Mouse (Mus musculus) heart, embryonic 15.5 days (tissue): ENCODE data around the gene Ptprd. TPM values are rescaled to one million over a fixed set of nuclear protein-coding genes. Genes with fewer than 3 reads are reported as not detected.

Source experiments
- ATAC-seq: fragments of 200-750 bp; cut with Nextera tagmentation; replicated peaks from 2 replicates; pipeline ENCODE4 v1.8.0; 2017; ENCODE audit warnings: low read depth, moderate TSS enrichment; ENCODE audit not compliant: insufficient number of reproducible peaks, insufficient read depth, low FRiP score
- H3K27ac ChIP-seq: fragments of 300-500 bp; sonication (generic); 2 replicates; pipeline ENCODE4 v1.5.1; 2015; ENCODE audit warnings: mild to moderate bottlenecking, inconsistent platforms
- H3K27me3 ChIP-seq: fragments of 300-500 bp; sonication (generic); 2 replicates; pipeline ENCODE4 v1.6.1; 2015; ENCODE audit warnings: inconsistent platforms
- H3K36me3 ChIP-seq: fragments of 300-500 bp; sonication (generic); 2 replicates; pipeline ENCODE4 v1.6.1; 2015; ENCODE audit warnings: mild to moderate bottlenecking, inconsistent platforms
- H3K4me1 ChIP-seq: fragments of 300-500 bp; sonication (generic); replicated peaks from 2 replicates; pipeline ENCODE4 v1.6.1; 2015; ENCODE audit warnings: inconsistent platforms
- H3K4me2 ChIP-seq: fragments of 300-500 bp; sonication (generic); 2 replicates; pipeline ENCODE4 v1.6.1; 2015; ENCODE audit warnings: inconsistent platforms, mild to moderate bottlenecking, moderate library complexity
- H3K4me3 ChIP-seq: fragments of 300-500 bp; sonication (generic); 2 replicates; pipeline ENCODE4 v1.5.1; 2015; ENCODE audit warnings: mild to moderate bottlenecking, inconsistent platforms
- H3K9ac ChIP-seq: fragments of 300-500 bp; sonication (generic); 2 replicates; pipeline ENCODE4 v1.6.1; 2015; ENCODE audit warnings: mild to moderate bottlenecking, inconsistent platforms
- H3K9me3 ChIP-seq: fragments of 300-500 bp; sonication (generic); replicated peaks from 2 replicates; pipeline ENCODE4 v1.6.1; 2016; ENCODE audit warnings: inconsistent platforms
- WGBS: fragments of 180-500 bp; shearing (Covaris S2); methylation state at CpG from one replicate; pipeline ENCODE4 v1.1.7; 2015; ENCODE audit warnings: mixed read lengths; 5-methylcytosine and 5-hydroxymethylcytosine counted together
- polyA plus RNA-seq: library from polyadenylated mRNA; unstranded; fragments of >200 nt; fragmentation: Nextera tagmentation; extraction: Ambion mirVana; gene quantifications from 2 replicates; pipeline ENCODE4 v1.2.1, GENCODE M21; 2015

The Ptprd gene
- polyA plus RNA-seq, 1 experiment from 2014 or later = 9.4 TPM

- Histone ChIP-seq H3K36me3 (no peaks in the 10 kb centered on the region), H3K9me3 (no peaks in the 10 kb centered on the region), H3K4me1 (peaks cover 12% of the 10 kb centered on the region), H3K4me2 (peak overlapping the region; percentile 62), H3K4me3 (peak overlapping the region; percentile 39), H3K9ac (peak overlapping the region; percentile 40; the same call in 1 of the 2 replicates), H3K27ac (peak overlapping the region; percentile 60), H3K27me3 (no peaks in the 10 kb centered on the region)
- 13% methylated on average over 11 of the region's 11 CpGs for WGBS
- ATAC-seq = peak; percentile 39; the same call in 1 of the 2 replicates
Measured at GRCm38 (mm10) chr4:76327346-76327745, 1884.4 kb downstream of the Ptprd start.

- no peaks in the 10 kb centered on the region for H3K36me3 ChIP-seq
Measured at GRCm38 (mm10) chr4:76325646-76326045, 1886.1 kb downstream of the Ptprd start.

GRCm38 (mm10) chr4:76324928-76325327 is 1886.8 kb downstream of the Ptprd start:
- Histone ChIP-seq H3K27ac (no peak overlapping the region), H3K36me3 (no peaks in the 10 kb centered on the region), H3K4me3 (no peak overlapping the region), H3K27me3 (no peaks in the 10 kb centered on the region), H3K4me1 (peaks cover 15% of the 10 kb centered on the region), H3K9me3 (no peaks in the 10 kb centered on the region), H3K9ac (no peak overlapping the region), H3K4me2 (no peak overlapping the region)
- WGBS = 52% methylated on average over 10 of the region's 10 CpGs
- no peak for ATAC-seq

More at GRCm38 (mm10) chr4:76325646-76326045, 1886.1 kb downstream of the Ptprd start:
- Histone ChIP-seq H3K9ac (no peak overlapping the region), H3K9me3 (no peaks in the 10 kb centered on the region), H3K27ac (no peak overlapping the region), H3K4me2 (no peak overlapping the region), H3K4me3 (no peak overlapping the region), H3K27me3 (no peaks in the 10 kb centered on the region), H3K4me1 (peaks cover 12% of the 10 kb centered on the region)
- WGBS = 90% methylated on average over 3 of the region's 3 CpGs
- ATAC-seq = no peak

GRCm38 (mm10) chr4:76324509-76324908 is 1887.3 kb downstream of the Ptprd start:
- WGBS = 62% methylated on average over 5 of the region's 5 CpGs
- H3K9ac ChIP-seq = no peak overlapping the region
- no peaks in the 10 kb centered on the region for H3K9me3 ChIP-seq
- H3K36me3 ChIP-seq = no peaks in the 10 kb centered on the region
- H3K4me3 ChIP-seq = no peak overlapping the region
- no peak overlapping the region for H3K4me2 ChIP-seq
- H3K27ac ChIP-seq = no peak overlapping the region
- H3K27me3 ChIP-seq = no peaks in the 10 kb centered on the region
- peaks cover 18% of the 10 kb centered on the region for H3K4me1 ChIP-seq
- no peak for ATAC-seq

GRCm38 (mm10) chr4:76319874-76320273 is 1891.9 kb downstream of the Ptprd start:
- Histone ChIP-seq H3K4me3 (no peak overlapping the region), H3K4me2 (no peak overlapping the region), H3K4me1 (peaks cover 6% of the 10 kb centered on the region), H3K27ac (no peak overlapping the region), H3K36me3 (no peaks in the 10 kb centered on the region), H3K9ac (no peak overlapping the region), H3K27me3 (no peaks in the 10 kb centered on the region), H3K9me3 (no peaks in the 10 kb centered on the region)
- no peak for ATAC-seq
- WGBS = 33% methylated on average over 4 of the region's 4 CpGs

- H3K9ac ChIP-seq = no peak overlapping the region
- no peaks in the 10 kb centered on the region for H3K9me3 ChIP-seq
- ATAC-seq = no peak
- WGBS = 86% methylated on average over 2 of the region's 2 CpGs
- H3K27ac ChIP-seq = no peak overlapping the region
- no peak overlapping the region for H3K4me2 ChIP-seq
- H3K4me3 ChIP-seq = no peak overlapping the region
- no peaks in the 10 kb centered on the region for H3K36me3 ChIP-seq
- no peaks in the 10 kb centered on the region for H3K27me3 ChIP-seq
- peaks cover 14% of the 10 kb centered on the region for H3K4me1 ChIP-seq
Measured at GRCm38 (mm10) chr4:76315977-76316376, 1895.8 kb downstream of the Ptprd start.

GRCm38 (mm10) chr4:76313749-76314148 is 1898.0 kb downstream of the Ptprd start:
- Histone ChIP-seq H3K4me3 (no peak overlapping the region), H3K9me3 (no peaks in the 10 kb centered on the region), H3K9ac (no peak overlapping the region), H3K4me1 (peaks cover 9% of the 10 kb centered on the region), H3K4me2 (no peak overlapping the region), H3K36me3 (no peaks in the 10 kb centered on the region), H3K27me3 (no peaks in the 10 kb centered on the region), H3K27ac (no peak overlapping the region)
- 55% methylated on average over 3 of the region's 3 CpGs for WGBS
- ATAC-seq = no peak

GRCm38 (mm10) chr4:76312593-76312992 is 1899.2 kb downstream of the Ptprd start:
- 74% methylated on average over 3 of the region's 3 CpGs for WGBS
- no peaks in the 10 kb centered on the region for H3K36me3 ChIP-seq
- no peak overlapping the region for H3K4me2 ChIP-seq
- H3K27ac ChIP-seq = no peak overlapping the region
- ATAC-seq = no peak
- H3K9ac ChIP-seq = no peak overlapping the region
- no peaks in the 10 kb centered on the region for H3K27me3 ChIP-seq
- H3K9me3 ChIP-seq = no peaks in the 10 kb centered on the region
- H3K4me1 ChIP-seq = peaks cover 9% of the 10 kb centered on the region
- no peak overlapping the region for H3K4me3 ChIP-seq

GRCm38 (mm10) chr4:76305987-76306386 is 1905.8 kb downstream of the Ptprd start:
- ATAC-seq = no peak
- no peak overlapping the region for H3K4me3 ChIP-seq
- 50% methylated on average over 5 of the region's 5 CpGs for WGBS
- no peaks in the 10 kb centered on the region for H3K36me3 ChIP-seq
- no peaks in the 10 kb centered on the region for H3K27me3 ChIP-seq
- no peak overlapping the region for H3K27ac ChIP-seq
- no peak overlapping the region for H3K9ac ChIP-seq
- no peaks in the 10 kb centered on the region for H3K9me3 ChIP-seq
- H3K4me1 ChIP-seq = peaks cover 11% of the 10 kb centered on the region
- H3K4me2 ChIP-seq = no peak overlapping the region

GRCm38 (mm10) chr4:76297375-76297774 is 1914.4 kb downstream of the Ptprd start:
- Histone ChIP-seq H3K4me1 (peaks cover 4% of the 10 kb centered on the region; the same call in 1 of the 2 replicates), H3K9ac (no peak overlapping the region), H3K36me3 (no peaks in the 10 kb centered on the region), H3K9me3 (no peaks in the 10 kb centered on the region), H3K4me3 (no peak overlapping the region), H3K4me2 (no peak overlapping the region), H3K27me3 (no peaks in the 10 kb centered on the region), H3K27ac (no peak overlapping the region)
- WGBS = 67% methylated on average over 3 of the region's 3 CpGs
- no peak for ATAC-seq

GRCm38 (mm10) chr4:76292733-76293357 is 1918.9 kb downstream of the Ptprd start:
- WGBS = 58% methylated on average over 8 of the region's 8 CpGs
- no peaks in the 10 kb centered on the region for H3K36me3 ChIP-seq
- H3K27me3 ChIP-seq = no peaks in the 10 kb centered on the region
- ATAC-seq = no peak
- no peak overlapping the region for H3K4me2 ChIP-seq
- no peak overlapping the region for H3K9ac ChIP-seq
- H3K4me3 ChIP-seq = no peak overlapping the region
- H3K9me3 ChIP-seq = no peaks in the 10 kb centered on the region
- peaks cover 4% of the 10 kb centered on the region; the same call in 1 of the 2 replicates for H3K4me1 ChIP-seq
- H3K27ac ChIP-seq = no peak overlapping the region

- no peaks in the 10 kb centered on the region; the same call in 1 of the 2 replicates for H3K4me1 ChIP-seq
- H3K4me3 ChIP-seq = no peak overlapping the region
- H3K4me2 ChIP-seq = no peak overlapping the region
- 95% methylated on average over 1 of the region's 1 CpGs for WGBS
- H3K9ac ChIP-seq = no peak overlapping the region
- H3K27ac ChIP-seq = no peak overlapping the region
- no peak for ATAC-seq
- H3K27me3 ChIP-seq = no peaks in the 10 kb centered on the region
- H3K36me3 ChIP-seq = no peaks in the 10 kb centered on the region
- H3K9me3 ChIP-seq = no peaks in the 10 kb centered on the region
Measured at GRCm38 (mm10) chr4:76290484-76290818, 1921.3 kb downstream of the Ptprd start.
